Mouse (Mus musculus) MEL (cell line): ENCODE data around the gene Susd2. TPM values are rescaled to one million over a fixed set of nuclear protein-coding genes. Genes with fewer than 3 reads are reported as not detected.

Source experiments
- DNase-seq: peaks from one replicate; pipeline ENCODE4 v3.0.0; 2011; ENCODE audit warnings: low read depth, low spot score
- H3K27ac ChIP-seq: 2 replicates; pipeline ENCODE4 v1.5.1; 2012; ENCODE audit warnings: low read depth, mild to moderate bottlenecking, control low read depth, low read length, moderate library complexity; ENCODE audit not compliant: control insufficient read depth
- H3K27me3 ChIP-seq, 2 experiments: fragments of 150-350 bp in 1 of 2; sonication (generic) in 1 of 2; 2 replicates each; pipeline ENCODE4 v1.6.1; 2012; ENCODE audit warnings: low read length in 2 of 2, mild to moderate bottlenecking in 2 of 2, improper control_type of control experiment in 1 of 2, moderate library complexity in 1 of 2; ENCODE audit not compliant: insufficient read depth in 2 of 2, control insufficient read depth in 1 of 2
- H3K36me3 ChIP-seq, 2 experiments: 2 replicates each; pipeline ENCODE4 v1.6.1; 2012 to 2014; ENCODE audit warnings: low read length in 2 of 2, improper control_type of control experiment in 1 of 2, inconsistent platforms in 1 of 2, mild to moderate bottlenecking in 1 of 2; ENCODE audit not compliant: insufficient read depth in 2 of 2, control insufficient read depth in 1 of 2
- H3K4me1 ChIP-seq, 2 experiments: fragments of 150-350 bp in 1 of 2; sonication (generic) in 1 of 2; 2 replicates each; pipeline ENCODE4 v1.6.1; 2012; ENCODE audit warnings: low read length in 2 of 2, improper control_type of control experiment in 1 of 2, mild to moderate bottlenecking in 1 of 2; ENCODE audit not compliant: insufficient read depth in 2 of 2, control insufficient read depth in 1 of 2
- H3K4me3 ChIP-seq, 2 experiments: fragments of 150-350 bp in 1 of 2; sonication (generic) in 1 of 2; 2 replicates each; pipeline ENCODE4 v1.5.1; 2012; ENCODE audit warnings: low read depth in 2 of 2, low read length in 2 of 2, mild to moderate bottlenecking in 2 of 2, moderate library complexity in 2 of 2, control low read depth in 1 of 2, improper control_type of control experiment in 1 of 2; ENCODE audit not compliant: control insufficient read depth in 1 of 2, insufficient read depth in 1 of 2
- H3K79me2 ChIP-seq: 2 replicates; pipeline ENCODE4 v1.6.1; 2012; ENCODE audit warnings: mild to moderate bottlenecking, low read length, moderate library complexity; ENCODE audit not compliant: control insufficient read depth, poor library complexity, insufficient read depth
- H3K9ac ChIP-seq: 2 replicates; pipeline ENCODE4 v1.6.1; 2012; ENCODE audit warnings: low read depth, mild to moderate bottlenecking, control low read depth, low read length, moderate library complexity; ENCODE audit not compliant: control insufficient read depth, poor library complexity, severe bottlenecking
- H3K9me3 ChIP-seq: fragments of 150-350 bp; sonication (generic); replicated peaks from 2 replicates; pipeline ENCODE4 v1.6.1; 2012; ENCODE audit warnings: mild to moderate bottlenecking, low read length, improper control_type of control experiment, moderate library complexity; ENCODE audit not compliant: insufficient read depth
- BHLHE40 ChIP-seq: IDR thresholded peaks from 2 replicates; pipeline ENCODE4 v1.6.1; 2012; ENCODE audit warnings: low read depth, mild to moderate bottlenecking, inconsistent platforms, low read length, improper control_type of control experiment, borderline replicate concordance
- CHD2 ChIP-seq: IDR thresholded peaks from 2 replicates; pipeline ENCODE4 v1.6.1; 2011; ENCODE audit warnings: low read length, improper control_type of control experiment
- EP300 ChIP-seq, 2 experiments: IDR thresholded peaks; 2 replicates each; pipeline ENCODE4 v1.6.1; 2011; ENCODE audit warnings: improper control_type of control experiment in 2 of 2, low read length in 2 of 2, low read depth in 1 of 2, mild to moderate bottlenecking in 1 of 2
- ETS1 ChIP-seq: IDR thresholded peaks from 2 replicates; pipeline ENCODE4 v1.6.1; 2012; ENCODE audit warnings: low read depth, mild to moderate bottlenecking, inconsistent platforms, low read length, improper control_type of control experiment, moderate library complexity
- KAT2A ChIP-seq: conservative IDR thresholded peaks from 2 replicates; pipeline ENCODE4 v1.6.1; 2012; ENCODE audit warnings: low read depth, low read length, improper control_type of control experiment, inconsistent platforms
- MAFK ChIP-seq: IDR thresholded peaks from 2 replicates; pipeline ENCODE4 v1.6.1; 2011; ENCODE audit warnings: low read depth, mild to moderate bottlenecking, low read length, improper control_type of control experiment, borderline replicate concordance
- MAX ChIP-seq: IDR thresholded peaks from 2 replicates; pipeline ENCODE4 v1.6.1; 2011; ENCODE audit warnings: low read length, improper control_type of control experiment
- MEF2A ChIP-seq: IDR thresholded peaks from 2 replicates; pipeline ENCODE4 v1.6.1; 2014; ENCODE audit warnings: low read depth, mild to moderate bottlenecking, inconsistent platforms, low read length, improper control_type of control experiment; ENCODE audit not compliant: poor library complexity, insufficient replicate concordance, severe bottlenecking; ENCODE audit errors: extremely low read depth
- NELFE ChIP-seq: IDR thresholded peaks from 2 replicates; pipeline ENCODE4 v1.6.1; 2011; ENCODE audit warnings: low read depth, low read length, improper control_type of control experiment
- NRF1 ChIP-seq: IDR thresholded peaks from 2 replicates; pipeline ENCODE4 v1.6.1; 2014; ENCODE audit warnings: low read depth, mild to moderate bottlenecking, inconsistent platforms, low read length, improper control_type of control experiment, moderate library complexity; ENCODE audit not compliant: poor library complexity, insufficient read depth, severe bottlenecking
- POLR2A ChIP-seq, 2 experiments: IDR thresholded peaks; 2 replicates each; pipeline ENCODE4 v1.6.1; 2011 to 2012; ENCODE audit warnings: low read length in 2 of 2, mild to moderate bottlenecking in 2 of 2, control low read depth in 1 of 2, improper control_type of control experiment in 1 of 2, low read depth in 1 of 2, moderate library complexity in 1 of 2; ENCODE audit not compliant: control insufficient read depth in 1 of 2, insufficient read depth in 1 of 2, poor library complexity in 1 of 2
- RAD21 ChIP-seq: IDR thresholded peaks from 2 replicates; pipeline ENCODE4 v1.6.1; 2011; ENCODE audit warnings: mild to moderate bottlenecking, low read depth, low read length, improper control_type of control experiment
- SIN3A ChIP-seq: IDR thresholded peaks from 2 replicates; pipeline ENCODE4 v1.6.1; 2012; ENCODE audit warnings: low read length, improper control_type of control experiment, inconsistent platforms
- SMC3 ChIP-seq: IDR thresholded peaks from 2 replicates; pipeline ENCODE4 v1.6.1; 2011; ENCODE audit warnings: low read depth, low read length, improper control_type of control experiment
- TAL1 ChIP-seq: IDR thresholded peaks from 2 replicates; pipeline ENCODE4 v1.6.1; 2012; ENCODE audit warnings: mild to moderate bottlenecking, inconsistent platforms, low read length, moderate library complexity, mixed read lengths
- UBTF ChIP-seq: IDR thresholded peaks from 2 replicates; pipeline ENCODE4 v1.6.1; 2012; ENCODE audit warnings: low read depth, mild to moderate bottlenecking, inconsistent platforms, low read length, improper control_type of control experiment, moderate library complexity, borderline replicate concordance; ENCODE audit not compliant: insufficient read depth
- ZC3H11A ChIP-seq: IDR thresholded peaks from 2 replicates; pipeline ENCODE4 v1.6.1; 2012; ENCODE audit warnings: low read depth, mild to moderate bottlenecking, inconsistent platforms, low read length, improper control_type of control experiment
- ZKSCAN1 ChIP-seq: IDR thresholded peaks from 2 replicates; pipeline ENCODE4 v1.6.1; 2012; ENCODE audit warnings: low read depth, mild to moderate bottlenecking, inconsistent platforms, low read length, improper control_type of control experiment, moderate library complexity
- polyA plus RNA-seq, 2 experiments: library from polyadenylated mRNA; stranded (reverse) in 1 of 2; unstranded in 1 of 2; fragments of >175 nt in 1 of 2; fragments of >200 nt in 1 of 2; gene quantifications; 2 replicates each; pipeline versions ENCODE4 v1.2.1 to v1.2.4; 2012; ENCODE audit warnings: low replicate concordance in 2 of 2, low read depth in 1 of 2; ENCODE audit not compliant: insufficient read length in 2 of 2, insufficient read depth in 1 of 2, missing spikeins in 1 of 2
- total RNA-seq: library from RNA; depleted of rRNA; stranded (reverse); fragments of 300-350 nt; gene quantifications from 2 replicates; pipeline ENCODE4 v1.2.3, GENCODE M21; 2012

The Susd2 gene
- total and polyA plus RNA-seq, 3 experiments = 0.12 to 0.15 TPM; not detected in 1

- TF ChIP-seq RAD21 (no peak), SMC3 (0 out of 2 replicates have a peak, but pooled peaks have one; percentile 20), CHD2 (no peak), KAT2A (no peak), SIN3A (peak; percentile 83), NELFE (peak; percentile 12; the same call in 1 of the 2 replicates), ZKSCAN1 (no peak), TAL1 (no peak; the same call in 1 of the 2 replicates), MEF2A (no peak), ETS1 (peak; percentile 62; the same call in 1 of the 2 replicates), ZC3H11A (no peak), EP300 (IDR thresholded peaks at IDR 0.05; ENCODE audit: low read depth in 1 of 2, low read length in 2 of 2) (peak; percentile 52 to 59), NRF1 (no peak)
These were observed 52.5 kb downstream of the Susd2 start (continued) for GRCm38 (mm10) chr10:75591211-75591894.

GRCm38 (mm10) chr10:75589651-75590050, 54.2 kb downstream of the Susd2 start:
- Histone ChIP-seq H3K27me3 (no peaks in the 10 kb centered on the region), H3K4me1 (peaks cover 8 to 27% of the 10 kb centered on the region in 2 experiments), H3K9ac (no peak overlapping the region), H3K79me2 (no peaks in the 10 kb centered on the region), H3K36me3 (peaks cover 0 to 7% of the 10 kb centered on the region in 2 experiments; a peak in 2 of 4 replicates), H3K9me3 (no peaks in the 10 kb centered on the region), H3K27ac (no peak overlapping the region), H3K4me3 (no peak overlapping the region)
- TF ChIP-seq ZC3H11A (no peak), UBTF (no peak), EP300 (IDR thresholded peaks at IDR 0.05; ENCODE audit: low read depth in 1 of 2, low read length in 2 of 2) (no peak), MAFK (no peak), POLR2A (IDR thresholded peaks at IDR 0.05; ENCODE audit: control insufficient read depth in 1 of 2, insufficient read depth in 1 of 2, low read depth in 1 of 2, low read length in 2 of 2, poor library complexity in 1 of 2) (no peak), BHLHE40 (no peak), MAX (no peak), SIN3A (no peak)
- no peak for DNase-seq
